In the genomic region with DNA sequence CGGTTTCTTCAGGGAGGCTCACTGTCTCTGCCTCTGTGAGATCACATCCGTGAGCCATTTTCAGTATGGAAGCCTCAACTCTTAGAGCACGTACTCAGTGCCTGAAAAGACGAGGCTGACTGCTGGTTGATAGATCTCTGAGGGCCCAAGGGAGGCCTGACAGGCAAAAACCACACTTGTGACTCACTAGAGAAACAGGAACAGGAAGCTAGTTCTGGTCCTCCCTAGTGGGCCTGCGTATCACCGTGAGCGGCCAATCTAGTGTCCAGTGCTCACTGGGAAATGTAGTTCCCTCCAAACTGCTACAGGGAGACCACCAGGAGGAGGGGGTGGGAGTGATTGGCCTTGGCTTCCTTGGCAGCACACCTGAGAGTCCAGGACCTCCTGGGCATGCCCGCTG, we compare ENCODE assay signal across 17 mouse cellular contexts. TPM values are rescaled to one million over a fixed set of nuclear protein-coding genes. Genes with fewer than 3 reads are reported as not detected.
DNase-seq lines count a peak whose midpoint lies in the region; ATAC-seq and TF ChIP-seq lines count a peak whose summit lies in the region.
"Had no signal": no experiment of that assay in that cellular context is flagged by ENCODE, and none has a peak within 500 bp of the region (broad histone marks: within the 10 kb centered on the region; RNA-seq: fewer than 3 reads in every experiment).

No protein-coding gene starts in this region.

- H3K4me1 ChIP-seq in liver, postnatal 0 days (ENCODE audit: insufficient read depth): no peaks in the 10 kb centered on the region; the same call in 1 of the 2 replicates
- no peaks in the 10 kb centered on the region; a peak in 1 of 4 replicates for H3K4me1 ChIP-seq in MEL (ENCODE audit: control insufficient read depth in 1 of 2, insufficient read depth in 2 of 2, low read length in 2 of 2)
- H3K4me1 ChIP-seq: hindbrain, embryonic 15.5 days; limb, embryonic 12.5 days had no signal

- H3K9ac ChIP-seq in liver, postnatal 0 days (replicated peaks): no peak overlapping the region
- no peak overlapping the region for H3K9ac ChIP-seq in MEL (ENCODE audit: control insufficient read depth, low read depth, low read length, poor library complexity, severe bottlenecking)
- H3K9ac ChIP-seq: hindbrain, embryonic 15.5 days; limb, embryonic 12.5 days had no signal

- H3K9me3 ChIP-seq in liver, postnatal 0 days (ENCODE audit: low read length): no peaks in the 10 kb centered on the region
- H3K9me3 ChIP-seq in MEL (replicated peaks; ENCODE audit: insufficient read depth, low read length): no peaks in the 10 kb centered on the region
- H3K9me3 ChIP-seq: hindbrain, embryonic 15.5 days; limb, embryonic 12.5 days had no signal

- H3K27me3 ChIP-seq in liver, postnatal 0 days (ENCODE audit: insufficient read depth, low read length): no peaks in the 10 kb centered on the region
- no peaks in the 10 kb centered on the region; a peak in 1 of 4 replicates for H3K27me3 ChIP-seq in MEL (ENCODE audit: control insufficient read depth in 1 of 2, insufficient read depth in 2 of 2, low read length in 2 of 2)
- H3K27me3 ChIP-seq: hindbrain, embryonic 15.5 days; limb, embryonic 12.5 days had no signal

- no peak for TF ChIP-seq CTCF in liver, postnatal 0 days (IDR thresholded peaks at IDR 0.05; ENCODE audit: low read depth)
- no peak for TF ChIP-seq CTCF in MEL (IDR thresholded peaks at IDR 0.05 in 2 of 3, conservative IDR thresholded peaks at IDR 0.05 in 1 of 3; ENCODE audit: control insufficient read depth in 1 of 3, insufficient read depth in 1 of 3, low read depth in 2 of 3, low read length in 3 of 3, poor library complexity in 1 of 3, severe bottlenecking in 1 of 3)

- ATAC-seq in liver, postnatal 0 days: peak; percentile 38; the same call in 1 of the 2 replicates
- ATAC-seq in hematopoietic stem cell, adult 5-6 weeks (replicated peaks in 1 of 2; ENCODE audit: insufficient read depth in 1 of 2, low FRiP score in 2 of 2, low TSS enrichment in 1 of 2, low read depth in 1 of 2, poor library complexity in 2 of 2, severe bottlenecking in 2 of 2): peak; percentile 88 to 91
- ATAC-seq: activated CD4-positive, CD25-positive, alpha-beta regulatory T cell, adult 4 months had no signal

- no peak for TF ChIP-seq EP300 in liver, postnatal 0 days (IDR thresholded peaks at IDR 0.05; ENCODE audit: low read depth)
- no peak for TF ChIP-seq EP300 in MEL (IDR thresholded peaks at IDR 0.05; ENCODE audit: low read depth in 1 of 2, low read length in 2 of 2)

- no peak for DNase-seq in liver, postnatal 0 days
- DNase-seq in liver (no peak), MEL (ENCODE audit: low read depth, low spot score) (peak; percentile 28)
- DNase-seq in natural killer cell, adult 2 months (ENCODE audit: low spot score in 2 of 2): peak; percentile 43 to 53
- DNase-seq in gastrocnemius, postnatal 10 days: no peak
- DNase-seq in right cerebral cortex, postnatal 4 days: no peak
- no peak for DNase-seq in adrenal gland, adult (ENCODE audit: inconsistent age in 2 of 2, low spot score in 1 of 2)
- DNase-seq: gastrocnemius, adult 2 months; thymus, postnatal 4 days had no signal

- H3K36me3 ChIP-seq in liver, postnatal 0 days (replicated peaks; ENCODE audit: insufficient read depth, low read length): no peaks in the 10 kb centered on the region
- H3K36me3 ChIP-seq in MEL (ENCODE audit: control insufficient read depth in 1 of 2, insufficient read depth in 2 of 2, low read length in 2 of 2): no peaks in the 10 kb centered on the region
- H3K36me3 ChIP-seq: hindbrain, embryonic 15.5 days; limb, embryonic 12.5 days had no signal

- no peak overlapping the region for H3K27ac ChIP-seq in liver, postnatal 0 days (ENCODE audit: low read depth)
- no peak overlapping the region; the same call in 1 of the 2 replicates for H3K27ac ChIP-seq in MEL (ENCODE audit: control insufficient read depth, low read depth, low read length)
- H3K27ac ChIP-seq: gastrocnemius, adult 2 months; hindbrain, embryonic 15.5 days; limb, embryonic 12.5 days had no signal

- no peak overlapping the region for H3K4me3 ChIP-seq in liver, postnatal 0 days (ENCODE audit: low read depth, low read length)
- H3K4me3 ChIP-seq in MEL (ENCODE audit: control insufficient read depth in 1 of 2, insufficient read depth in 1 of 2, low read depth in 2 of 2, low read length in 2 of 2): no peak overlapping the region
- H3K4me3 ChIP-seq: gastrocnemius, adult 2 months; hindbrain, embryonic 15.5 days; limb, embryonic 12.5 days had no signal

- 56% methylated on average over 8 of the region's 8 CpGs for WGBS in liver, postnatal 0 days (ENCODE audit: insufficient replicate concordance)

- TF ChIP-seq RAD21 in MEL (IDR thresholded peaks at IDR 0.05; ENCODE audit: low read depth, low read length): no peak

- no peak overlapping the region for H3K4me2 ChIP-seq in liver, postnatal 0 days (ENCODE audit: low read depth, low read length)
- H3K4me2 ChIP-seq: hindbrain, embryonic 15.5 days; limb, embryonic 12.5 days had no signal

- H3K79me2 ChIP-seq in MEL (ENCODE audit: control insufficient read depth, insufficient read depth, low read length, poor library complexity): no peaks in the 10 kb centered on the region

- no peak for TF ChIP-seq POLR2A in MEL (IDR thresholded peaks at IDR 0.05; ENCODE audit: control insufficient read depth in 1 of 2, insufficient read depth in 1 of 2, low read depth in 1 of 2, low read length in 2 of 2, poor library complexity in 1 of 2)

TF ChIP-seq in MEL, 35 proteins besides CTCF, POLR2A, EP300 and RAD21:
- peak; percentile 44; the same call in 1 of the 2 replicates for TF ChIP-seq HCFC1 (IDR thresholded peaks at IDR 0.05; ENCODE audit: low read depth, low read length)
- no peak for TF ChIP-seq ZC3H11A (IDR thresholded peaks at IDR 0.05; ENCODE audit: low read depth, low read length)

RNA-seq across cellular contexts. Expression of gene Mefv, which starts 18.6 kb away (rescaled TPM):
- polyA plus RNA-seq in liver, postnatal 0 days (2015; fragmentation: Nextera tagmentation; extraction: Ambion mirVana): 0.58 and 0.75 TPM in 2 replicates
- not detected in 2 replicates for total RNA-seq in MEL (2012; rRNA removed)
- not detected for polyA plus RNA-seq in MEL (2012; ENCODE audit: insufficient read depth in 1 of 2, insufficient read length in 2 of 2, low read depth in 1 of 2, low replicate concordance in 2 of 2, missing spikeins in 1 of 2)
- 2.4 and 4.9 TPM in 2 replicates for total RNA-seq in hematopoietic stem cell, adult 5-6 weeks (2017)
- not detected for total RNA-seq in gastrocnemius, postnatal 10 days (2021)
- total RNA-seq: gastrocnemius, adult 2 months; layer of hippocampus, postnatal 25 days; megakaryocyte-erythroid progenitor cell, adult 5-6 weeks had no signal
- polyA plus RNA-seq: activated CD4-positive, CD25-positive, alpha-beta regulatory T cell, adult 4 months; heart, embryonic 14.5 days; hindbrain, embryonic 15.5 days; kidney, embryonic 16.5 days; limb, embryonic 12.5 days had no signal

RNA-seq across cellular contexts. Expression of gene Zfp263, which starts 44.6 kb away (rescaled TPM):
- 9.7 and 10.7 TPM in 2 replicates for polyA plus RNA-seq in liver, postnatal 0 days (2015; fragmentation: Nextera tagmentation; extraction: Ambion mirVana)
- 13.5 and 18.5 TPM in 2 replicates for total RNA-seq in MEL (2012; rRNA removed)
- polyA plus RNA-seq in MEL (2012; ENCODE audit: insufficient read depth in 1 of 2, insufficient read length in 2 of 2, low read depth in 1 of 2, low replicate concordance in 2 of 2, missing spikeins in 1 of 2): 10 to 100 TPM in 1 of 2 experiments, not detected in 1; 17.9 TPM
- total RNA-seq in hematopoietic stem cell, adult 5-6 weeks (2017): 50.8 and 56.0 TPM in 2 replicates
- total RNA-seq in gastrocnemius, postnatal 10 days (2021): 10 to 100 TPM in 1 of 2 experiments, 1 to 10 TPM in 1; 9.2 to 11.9 TPM

Comparison
In these comparisons a context has a peak if more than half of its experiments do, and no peak if none do; other contexts are left out.
1. DNase-seq: peak in MEL (single experiment) and natural killer cell, adult 2 months (2 of 2); none in liver, postnatal 0 days (single experiment), liver (single experiment), gastrocnemius, postnatal 10 days (single experiment), right cerebral cortex, postnatal 4 days (single experiment) and adrenal gland, adult (0 of 2).